Mouse (Mus musculus) G1E (cell line): ENCODE measurements at regions not wholly inside any gene's neighbourhood (a gene's known extent, or its start where the extent isn't known, plus 50 kb on each side); places are given as distances from the start of the nearest gene placed in this dataset.

ENCODE experiments used
- CTCF ChIP-seq: IDR thresholded peaks from 2 replicates; pipeline ENCODE4 v1.5.1; 2012; ENCODE audit warnings: low read depth, low read length, inconsistent platforms, mixed read lengths
- GATA1 ChIP-seq: IDR thresholded peaks from 2 replicates; pipeline ENCODE4 v1.6.1; 2012; ENCODE audit warnings: borderline replicate concordance, low read length, inconsistent platforms, mixed read lengths
- POLR2AphosphoS5 ChIP-seq: IDR thresholded peaks from 2 replicates; pipeline ENCODE4 v1.6.1; 2012; ENCODE audit warnings: low read depth, low read length, inconsistent platforms; ENCODE audit not compliant: insufficient replicate concordance

GRCm38 (mm10) chr10:16922888-16923287 lies 800.1 kb upstream of the Cited2 start:
- TF ChIP-seq CTCF: no peak
- TF ChIP-seq GATA1: no peak
- TF ChIP-seq POLR2AphosphoS5: no peak
